Mouse (Mus musculus): ENCODE data around the gene Gm40193.

GRCm38 (mm10) chr11:70561937-70562286, 29.2 kb upstream of the Gm40193 start:
- TF ChIP-seq POLR2A (IDR thresholded peaks at IDR 0.05; ENCODE audit: borderline replicate concordance, control insufficient read depth, low read depth, low read length) (no peak), CTCF (IDR thresholded peaks at IDR 0.05; ENCODE audit: control insufficient read depth, insufficient read depth, low read length) (no peak)
